Comparison of ENCODE assay signal across 9 mouse cellular contexts in the genomic region with DNA sequence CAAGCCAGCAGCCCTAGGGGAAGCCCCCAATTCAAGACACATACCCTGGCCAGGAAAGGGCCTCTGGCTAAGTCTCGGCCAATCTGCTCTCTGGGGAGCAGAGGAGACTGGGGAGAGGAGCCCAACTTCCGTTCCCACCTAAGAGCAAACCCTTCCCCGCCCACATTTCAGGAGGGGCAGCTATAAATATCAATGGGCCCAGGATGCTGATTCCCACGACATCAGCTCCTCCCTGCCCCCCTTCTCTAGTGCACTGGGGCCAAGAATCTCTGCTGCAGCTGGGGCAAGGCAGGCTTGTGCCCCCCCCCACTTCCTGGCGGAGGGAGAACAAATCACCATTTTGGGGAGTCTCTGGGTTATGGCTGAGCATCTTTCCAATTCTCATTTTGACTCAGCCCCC. TPM values are rescaled to one million over a fixed set of nuclear protein-coding genes. Genes with fewer than 3 reads are reported as not detected.
DNase-seq lines count a peak whose midpoint lies in the region; ATAC-seq and TF ChIP-seq lines count a peak whose summit lies in the region.
"Had no signal": no experiment of that assay in that cellular context is flagged by ENCODE, and none has a peak within 500 bp of the region (broad histone marks: within the 10 kb centered on the region; RNA-seq: fewer than 3 reads in every experiment).

No protein-coding gene starts in this region.

- peak overlapping the region; percentile 22; the same call in 1 of the 2 replicates for H3K9ac ChIP-seq in lung, embryonic 16.5 days (ENCODE audit: low read length)
- H3K9ac ChIP-seq in forebrain, postnatal 0 days: no peak overlapping the region
- H3K9ac ChIP-seq in forebrain, embryonic 13.5 days: no peak overlapping the region

- WGBS in lung, embryonic 16.5 days: 40% methylated on average over 5 of the region's 5 CpGs
- 49% methylated on average over 5 of the region's 5 CpGs for WGBS in forebrain, postnatal 0 days
- 60% methylated on average over 5 of the region's 5 CpGs for WGBS in forebrain, embryonic 13.5 days

- no peaks in the 10 kb centered on the region for H3K27me3 ChIP-seq in lung, embryonic 16.5 days (ENCODE audit: control insufficient read depth, insufficient read depth, low read depth, low read length)
- no peaks in the 10 kb centered on the region for H3K27me3 ChIP-seq in forebrain, postnatal 0 days (ENCODE audit: insufficient read depth, low read length)
- peaks cover 4% of the 10 kb centered on the region; the same call in 1 of the 2 replicates for H3K27me3 ChIP-seq in forebrain, embryonic 13.5 days

- H3K9me3 ChIP-seq in lung, embryonic 16.5 days (ENCODE audit: control insufficient read depth, low read length): no peaks in the 10 kb centered on the region
- H3K9me3 ChIP-seq in forebrain, postnatal 0 days (ENCODE audit: low read length): no peaks in the 10 kb centered on the region
- no peaks in the 10 kb centered on the region for H3K9me3 ChIP-seq in forebrain, embryonic 13.5 days (replicated peaks)

- ATAC-seq in lung, embryonic 16.5 days (ENCODE audit: low read depth): peak; percentile 34
- ATAC-seq in forebrain, postnatal 0 days: no peak
- ATAC-seq in forebrain, embryonic 13.5 days: no peak

- intact Hi-C loops in heart, postnatal 14 days (cut with DNase I): no loop called here

- no peak overlapping the region for H3K4me2 ChIP-seq in lung, embryonic 16.5 days (ENCODE audit: low read depth, low read length)
- no peak overlapping the region for H3K4me2 ChIP-seq in forebrain, postnatal 0 days (ENCODE audit: low read depth)
- no peak overlapping the region for H3K4me2 ChIP-seq in forebrain, embryonic 13.5 days

- no peak overlapping the region for H3K4me3 ChIP-seq in lung, embryonic 16.5 days (ENCODE audit: low read length)
- no peak overlapping the region for H3K4me3 ChIP-seq in forebrain, postnatal 0 days (ENCODE audit: low read depth, low read length)
- H3K4me3 ChIP-seq in forebrain, embryonic 13.5 days: no peak overlapping the region

- 0 out of 2 replicates have a peak overlapping the region, but pooled peaks have one; percentile 3 for H3K27ac ChIP-seq in lung, embryonic 16.5 days (ENCODE audit: low read length)
- no peak overlapping the region for H3K27ac ChIP-seq in forebrain, postnatal 0 days (ENCODE audit: low read depth, low read length)
- H3K27ac ChIP-seq in forebrain, embryonic 13.5 days: no peak overlapping the region

- H3K4me1 ChIP-seq in lung, embryonic 16.5 days (replicated peaks; ENCODE audit: control insufficient read depth, insufficient read depth, low read length): peaks cover 39% of the 10 kb centered on the region
- H3K4me1 ChIP-seq in forebrain, postnatal 0 days (ENCODE audit: insufficient read depth): 0 out of 2 replicates have a peak, but pooled peaks cover 3% of the 10 kb centered on the region
- peaks cover 14% of the 10 kb centered on the region for H3K4me1 ChIP-seq in forebrain, embryonic 13.5 days

- DNase-seq in NIH3T3 (ENCODE audit: low read depth): peak; percentile 55
- peak; percentile 66 for DNase-seq in gastrocnemius, adult 18-20 months (ENCODE audit: low spot score)
- peak; percentile 59 to 73 for DNase-seq in heart, postnatal 14 days
- no peak for DNase-seq in spleen, adult 12 weeks (ENCODE audit: low spot score)
- DNase-seq in forebrain, postnatal 0 days: no peak
- no peak for DNase-seq in adrenal gland, postnatal 25 days

- no peak for TF ChIP-seq CTCF in forebrain, postnatal 0 days (IDR thresholded peaks at IDR 0.05; ENCODE audit: low read depth)

- no peaks in the 10 kb centered on the region for H3K36me3 ChIP-seq in lung, embryonic 16.5 days (ENCODE audit: control insufficient read depth, insufficient read depth, low read length)
- no peaks in the 10 kb centered on the region for H3K36me3 ChIP-seq in forebrain, postnatal 0 days (ENCODE audit: insufficient read depth)
- H3K36me3 ChIP-seq in forebrain, embryonic 13.5 days (ENCODE audit: poor library complexity, severe bottlenecking): no peaks in the 10 kb centered on the region

RNA-seq across cellular contexts. Expression of gene Cspg4, which starts 6.4 kb away (rescaled TPM):
- 1 to 10 TPM; 2.9 to 5.8 TPM for total RNA-seq in gastrocnemius, adult 18-20 months (2021)
- total RNA-seq in heart, postnatal 14 days (2021): 10 to 100 TPM; 26.1 to 28.4 TPM
- 23.9 and 26.5 TPM in 2 replicates for polyA plus RNA-seq in lung, embryonic 16.5 days (2015; fragmentation: Nextera tagmentation; extraction: Ambion mirVana)
- total RNA-seq in forebrain, postnatal 0 days (2014; rRNA removed): 19.4 and 24.7 TPM in 2 replicates
- polyA plus RNA-seq in forebrain, postnatal 0 days (2015; fragmentation: Nextera tagmentation; extraction: Ambion mirVana): 5.1 and 7.5 TPM in 2 replicates
- total RNA-seq in adrenal gland, postnatal 25 days (2021): 10.0 and 10.4 TPM in 2 replicates
- 3.0 and 3.1 TPM in 2 replicates for polyA plus RNA-seq in forebrain, embryonic 13.5 days (2015; fragmentation: Nextera tagmentation; extraction: Ambion mirVana)

RNA-seq across cellular contexts. Expression of gene Odf3l1, which starts 6.7 kb away (rescaled TPM):
- not detected for total RNA-seq in gastrocnemius, adult 18-20 months (2021)
- not detected for total RNA-seq in heart, postnatal 14 days (2021)
- polyA plus RNA-seq in lung, embryonic 16.5 days (2015; fragmentation: Nextera tagmentation; extraction: Ambion mirVana): 0.20 and 1.1 TPM in 2 replicates
- total RNA-seq in forebrain, postnatal 0 days (2014; rRNA removed): not detected in 2 replicates
- polyA plus RNA-seq in forebrain, postnatal 0 days (2015; fragmentation: Nextera tagmentation; extraction: Ambion mirVana): 0.12 and 0.13 TPM in 2 replicates
- 1.6 and 1.8 TPM in 2 replicates for total RNA-seq in adrenal gland, postnatal 25 days (2021)
- polyA plus RNA-seq in forebrain, embryonic 13.5 days (2015; fragmentation: Nextera tagmentation; extraction: Ambion mirVana): 0.44 TPM in 1 of 2 replicates, not detected in the other
- total RNA-seq: liver, adult 2 months had no signal

RNA-seq across cellular contexts. Expression of gene Snx33, which starts 57.0 kb away (rescaled TPM):
- 1 to 10 TPM; 2.1 to 3.3 TPM for total RNA-seq in gastrocnemius, adult 18-20 months (2021)
- total RNA-seq in heart, postnatal 14 days (2021): 10 to 100 TPM in 1 of 2 experiments, 1 to 10 TPM in 1; 9.9 to 11.7 TPM
- polyA plus RNA-seq in lung, embryonic 16.5 days (2015; fragmentation: Nextera tagmentation; extraction: Ambion mirVana): 11.8 and 12.2 TPM in 2 replicates
- total RNA-seq in forebrain, postnatal 0 days (2014; rRNA removed): 3.7 and 5.8 TPM in 2 replicates
- 1.2 and 1.3 TPM in 2 replicates for polyA plus RNA-seq in forebrain, postnatal 0 days (2015; fragmentation: Nextera tagmentation; extraction: Ambion mirVana)
- total RNA-seq in adrenal gland, postnatal 25 days (2021): 28.6 and 35.1 TPM in 2 replicates
- 2.6 TPM in 2 replicates for polyA plus RNA-seq in forebrain, embryonic 13.5 days (2015; fragmentation: Nextera tagmentation; extraction: Ambion mirVana)

Comparison
In these comparisons a context has a peak if more than half of its experiments do, and no peak if none do; other contexts are left out.
1. DNase-seq: peak in NIH3T3 (single experiment), gastrocnemius, adult 18-20 months (single experiment) and heart, postnatal 14 days (2 of 2); none in spleen, adult 12 weeks (single experiment), forebrain, postnatal 0 days (single experiment) and adrenal gland, postnatal 25 days (single experiment).